Mouse (Mus musculus): ENCODE measurements at regions not wholly inside any gene's neighbourhood (a gene's known extent, or its start where the extent isn't known, plus 50 kb on each side); places are given as distances from the start of the nearest gene placed in this dataset.

- Histone ChIP-seq H3K4me2 (ENCODE audit: low read depth) (no peak overlapping the region), H3K27me3 (ENCODE audit: control insufficient read depth, insufficient read depth, insufficient read length) (no peaks in the 10 kb centered on the region), H3K4me3 (no peak overlapping the region), H3K79me2 (ENCODE audit: control insufficient read depth, insufficient read depth) (no peaks in the 10 kb centered on the region), H3K36me3 (ENCODE audit: control insufficient read depth, insufficient read depth) (no peaks in the 10 kb centered on the region), H3ac (ENCODE audit: control insufficient read depth, insufficient read length) (no peak overlapping the region)
- no peak for TF ChIP-seq TCF3 (IDR thresholded peaks at IDR 0.05; ENCODE audit: insufficient read length, low read depth)
- TF ChIP-seq POLR2A (IDR thresholded peaks at IDR 0.05; ENCODE audit: insufficient read length, low read depth): no peak
- no peak for TF ChIP-seq SRF (IDR thresholded peaks at IDR 0.05; ENCODE audit: control insufficient read depth, insufficient read length, low read depth)
- no peak for TF ChIP-seq TCF12 (IDR thresholded peaks at IDR 0.05; ENCODE audit: insufficient read depth, poor library complexity, severe bottlenecking)
- TF ChIP-seq MYOD1 (IDR thresholded peaks at IDR 0.05; ENCODE audit: control insufficient read depth in 1 of 3, insufficient read length in 2 of 3, low read depth in 2 of 3): no peak
- TF ChIP-seq E2F4 (IDR thresholded peaks at IDR 0.05; ENCODE audit: insufficient read depth): no peak
- TF ChIP-seq POLR2AphosphoS2 (IDR thresholded peaks at IDR 0.05; ENCODE audit: insufficient read length, low read depth): no peak
Measured at GRCm38 (mm10) chr19:36191641-36192040, 71.7 kb upstream of the Ankrd1 start.

- H3ac ChIP-seq (ENCODE audit: control insufficient read depth, insufficient read length): no peak overlapping the region
- H3K27me3 ChIP-seq (ENCODE audit: control insufficient read depth, insufficient read depth, insufficient read length): no peaks in the 10 kb centered on the region
- H3K79me2 ChIP-seq (ENCODE audit: control insufficient read depth, insufficient read depth): no peaks in the 10 kb centered on the region
- H3K36me3 ChIP-seq (ENCODE audit: control insufficient read depth, insufficient read depth): no peaks in the 10 kb centered on the region
- no peak overlapping the region for H3K4me3 ChIP-seq
- TF ChIP-seq POLR2A (IDR thresholded peaks at IDR 0.05; ENCODE audit: insufficient read length, low read depth): no peak
- no peak for TF ChIP-seq POLR2AphosphoS2 (IDR thresholded peaks at IDR 0.05; ENCODE audit: insufficient read length, low read depth)
- no peak for TF ChIP-seq SRF (IDR thresholded peaks at IDR 0.05; ENCODE audit: control insufficient read depth, insufficient read length, low read depth)
- TF ChIP-seq E2F4 (IDR thresholded peaks at IDR 0.05; ENCODE audit: insufficient read depth): no peak
- no peak for TF ChIP-seq MYOD1 (IDR thresholded peaks at IDR 0.05; ENCODE audit: control insufficient read depth in 1 of 3, insufficient read length in 2 of 3, low read depth in 2 of 3)
- TF ChIP-seq TCF3 (IDR thresholded peaks at IDR 0.05; ENCODE audit: insufficient read length, low read depth): no peak
- TF ChIP-seq CEBPB (IDR thresholded peaks at IDR 0.05; ENCODE audit: insufficient read depth, poor library complexity, severe bottlenecking): no peak
- no peak for TF ChIP-seq TCF12 (IDR thresholded peaks at IDR 0.05; ENCODE audit: insufficient read depth, poor library complexity, severe bottlenecking)
- no peak for TF ChIP-seq MAX (IDR thresholded peaks at IDR 0.05; ENCODE audit: low read depth)
- TF ChIP-seq REST (IDR thresholded peaks at IDR 0.05; ENCODE audit: insufficient read depth, insufficient read length): no peak
- TF ChIP-seq MYOG (IDR thresholded peaks at IDR 0.05; ENCODE audit: control insufficient read depth in 1 of 3, insufficient read depth in 1 of 3, insufficient read length in 2 of 3, low read depth in 2 of 3): no peak
- no peak for TF ChIP-seq USF1 (IDR thresholded peaks at IDR 0.05; ENCODE audit: low read depth)
- no peak overlapping the region for H3K4me2 ChIP-seq (ENCODE audit: low read depth)
Measured at GRCm38 (mm10) chr19:36204269-36204668, 84.4 kb upstream of the Ankrd1 start.

- Histone ChIP-seq H3K4me3 (no peak overlapping the region), H3K36me3 (ENCODE audit: control insufficient read depth, insufficient read depth) (no peaks in the 10 kb centered on the region), H3K27me3 (ENCODE audit: control insufficient read depth, insufficient read depth, insufficient read length) (no peaks in the 10 kb centered on the region), H3ac (ENCODE audit: control insufficient read depth, insufficient read length) (no peak overlapping the region), H3K79me2 (ENCODE audit: control insufficient read depth, insufficient read depth) (no peaks in the 10 kb centered on the region), H3K4me2 (ENCODE audit: low read depth) (no peak overlapping the region)
- no peak for TF ChIP-seq USF1 (IDR thresholded peaks at IDR 0.05; ENCODE audit: low read depth)
- no peak for TF ChIP-seq CEBPB (IDR thresholded peaks at IDR 0.05; ENCODE audit: insufficient read depth, poor library complexity, severe bottlenecking)
- TF ChIP-seq POLR2A (IDR thresholded peaks at IDR 0.05; ENCODE audit: insufficient read length, low read depth): no peak
- TF ChIP-seq TCF3 (IDR thresholded peaks at IDR 0.05; ENCODE audit: insufficient read length, low read depth): no peak
- TF ChIP-seq E2F4 (IDR thresholded peaks at IDR 0.05; ENCODE audit: insufficient read depth): no peak
- no peak for TF ChIP-seq MYOG (IDR thresholded peaks at IDR 0.05; ENCODE audit: control insufficient read depth in 1 of 3, insufficient read depth in 1 of 3, insufficient read length in 2 of 3, low read depth in 2 of 3)
- no peak for TF ChIP-seq TCF12 (IDR thresholded peaks at IDR 0.05; ENCODE audit: insufficient read depth, poor library complexity, severe bottlenecking)
- no peak for TF ChIP-seq MAX (IDR thresholded peaks at IDR 0.05; ENCODE audit: low read depth)
- no peak for TF ChIP-seq SRF (IDR thresholded peaks at IDR 0.05; ENCODE audit: control insufficient read depth, insufficient read length, low read depth)
- TF ChIP-seq REST (IDR thresholded peaks at IDR 0.05; ENCODE audit: insufficient read depth, insufficient read length): no peak
Measured at GRCm38 (mm10) chr19:36204965-36205718, 85.2 kb upstream of the Ankrd1 start.

GRCm38 (mm10) chr19:36207735-36208288, 87.9 kb upstream of the Ankrd1 start:
- Histone ChIP-seq H3ac (ENCODE audit: control insufficient read depth, insufficient read length) (no peak overlapping the region), H3K4me3 (peak overlapping the region; percentile 6), H3K27me3 (ENCODE audit: control insufficient read depth, insufficient read depth, insufficient read length) (no peaks in the 10 kb centered on the region), H3K36me3 (ENCODE audit: control insufficient read depth, insufficient read depth) (no peaks in the 10 kb centered on the region), H3K4me2 (ENCODE audit: low read depth) (peak overlapping the region; percentile 86), H3K79me2 (ENCODE audit: control insufficient read depth, insufficient read depth) (no peaks in the 10 kb centered on the region)
- TF ChIP-seq MYOG (IDR thresholded peaks at IDR 0.05; ENCODE audit: control insufficient read depth in 1 of 3, insufficient read depth in 1 of 3, insufficient read length in 2 of 3, low read depth in 2 of 3): peak in 1 of 3 experiments; percentile 28
- TF ChIP-seq POLR2AphosphoS2 (IDR thresholded peaks at IDR 0.05; ENCODE audit: insufficient read length, low read depth): no peak
- TF ChIP-seq MAX (IDR thresholded peaks at IDR 0.05; ENCODE audit: low read depth): no peak
- no peak for TF ChIP-seq POLR2A (IDR thresholded peaks at IDR 0.05; ENCODE audit: insufficient read length, low read depth)
- TF ChIP-seq TCF12 (IDR thresholded peaks at IDR 0.05; ENCODE audit: insufficient read depth, poor library complexity, severe bottlenecking): no peak
- no peak for TF ChIP-seq MYOD1 (IDR thresholded peaks at IDR 0.05; ENCODE audit: control insufficient read depth in 1 of 3, insufficient read length in 2 of 3, low read depth in 2 of 3)
- TF ChIP-seq USF1 (IDR thresholded peaks at IDR 0.05; ENCODE audit: low read depth): no peak
- TF ChIP-seq REST (IDR thresholded peaks at IDR 0.05; ENCODE audit: insufficient read depth, insufficient read length): no peak
